Mouse (Mus musculus) small intestine, adult 2 months (tissue): ENCODE results near the gene Tph1.

ENCODE experiments used
- CTCF ChIP-seq: fragments of 200-500 bp; IDR thresholded peaks from 2 replicates; pipeline ENCODE4 v1.5.1; 2012; ENCODE audit warnings: low read depth, mild to moderate bottlenecking, control low read depth, inconsistent platforms, low read length, moderate library complexity, mixed read lengths; ENCODE audit not compliant: insufficient replicate concordance, insufficient read length; ENCODE audit errors: extremely low read depth
- POLR2A ChIP-seq: fragments of 200-500 bp; IDR thresholded peaks from 2 replicates; pipeline ENCODE4 v1.6.1; 2012; ENCODE audit warnings: low read depth, mild to moderate bottlenecking, control low read depth, inconsistent platforms, low read length, moderate library complexity

GRCm38 (mm10) chr7:46611970-46612369, 60.4 kb downstream of the Tph1 start:
- TF ChIP-seq CTCF = no peak
- TF ChIP-seq POLR2A = no peak
